Mouse (Mus musculus): ENCODE results near the gene Sbf1. TPM values are rescaled to one million over a fixed set of nuclear protein-coding genes. Genes with fewer than 3 reads are reported as not detected.

Gene Sbf1
- polyA plus RNA-seq, 1 experiment from 2014 or later: 52.2 TPM

DNA sequence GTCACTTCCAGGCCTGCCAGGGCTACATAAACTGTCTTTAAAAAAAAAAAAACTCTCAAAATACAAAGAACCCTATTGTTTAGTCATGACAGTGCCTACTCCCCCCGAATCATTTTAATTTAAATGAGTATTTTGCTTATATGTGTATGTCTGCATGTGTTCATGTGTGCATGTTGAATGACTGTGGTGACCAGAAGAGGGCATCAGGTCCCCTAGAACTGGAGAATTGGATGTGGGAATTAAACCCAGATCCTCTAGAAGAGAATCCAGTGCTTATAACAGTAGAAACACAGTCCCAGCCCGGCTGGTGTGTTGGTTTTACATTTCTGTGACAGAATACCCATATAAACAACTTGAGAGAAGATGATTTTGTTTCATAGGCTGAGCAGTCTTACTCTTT lies 74.1 kb downstream of the Sbf1 start:
- H3K27me3 ChIP-seq (replicated peaks; ENCODE audit: control insufficient read depth, insufficient read depth, low read length): no peaks in the 10 kb centered on the region
- H3K27ac ChIP-seq (ENCODE audit: low read depth, low read length): no peak overlapping the region
- peaks cover 5% of the 10 kb centered on the region; the same call in 1 of the 2 replicates for H3K36me3 ChIP-seq (ENCODE audit: control insufficient read depth, insufficient read depth, low read length)
- DNase-seq (ENCODE audit: low spot score) (no peak), ATAC-seq (replicated peaks; ENCODE audit: low FRiP score) (no peak)
- H3K4me1 ChIP-seq (replicated peaks; ENCODE audit: control insufficient read depth, insufficient read depth, low read length): peaks cover 4% of the 10 kb centered on the region; the same call in 1 of the 2 replicates
- no peak overlapping the region for H3K9ac ChIP-seq (ENCODE audit: low read depth, low read length)
- WGBS: 66% methylated on average over 2 of the region's 2 CpGs
- H3K4me2 ChIP-seq: no peak overlapping the region
- H3K9me3 ChIP-seq (ENCODE audit: control insufficient read depth, low read length): no peaks in the 10 kb centered on the region
- H3K4me3 ChIP-seq (ENCODE audit: low read depth, low read length): no peak overlapping the region

DNA sequence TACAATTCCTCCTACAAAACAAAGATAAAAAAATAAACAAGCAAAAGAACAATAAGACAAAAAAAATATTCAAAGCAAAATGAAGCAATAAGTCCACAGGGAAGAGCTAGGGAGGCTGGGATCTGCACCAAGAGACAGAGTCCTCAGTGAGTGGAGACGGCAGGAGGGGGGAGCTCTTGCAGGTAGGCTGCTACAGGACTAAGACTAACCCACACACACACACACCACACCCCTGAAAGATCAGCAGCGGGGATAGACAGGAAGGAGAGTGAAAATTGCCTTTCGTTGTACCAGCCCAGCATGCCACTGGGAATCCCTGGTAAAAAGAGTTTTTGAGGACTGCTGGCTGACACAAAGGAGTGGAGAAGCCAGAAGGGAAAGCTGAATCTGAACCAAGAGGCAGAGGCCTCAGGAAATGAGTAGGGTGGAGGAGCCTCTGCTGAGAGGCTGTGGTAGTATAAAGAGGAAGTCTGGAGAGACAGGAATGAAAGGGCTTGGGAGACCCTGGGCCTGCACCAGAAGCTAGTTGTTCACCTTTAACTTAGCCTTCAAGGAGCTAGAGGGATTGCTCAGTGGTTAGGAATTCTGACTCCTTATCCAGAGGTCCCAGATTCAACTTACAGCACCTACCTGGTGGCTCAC lies 75.2 kb downstream of the Sbf1 start:
- peak; percentile 38 for DNase-seq (ENCODE audit: low spot score)
- peaks cover 4% of the 10 kb centered on the region; the same call in 1 of the 2 replicates for H3K4me1 ChIP-seq (replicated peaks; ENCODE audit: control insufficient read depth, insufficient read depth, low read length)
- peak; percentile 70 for ATAC-seq (replicated peaks; ENCODE audit: low FRiP score)
- H3K9me3 ChIP-seq (ENCODE audit: control insufficient read depth, low read length): no peaks in the 10 kb centered on the region
- peaks cover 5% of the 10 kb centered on the region; the same call in 1 of the 2 replicates for H3K36me3 ChIP-seq (ENCODE audit: control insufficient read depth, insufficient read depth, low read length)
- no peak overlapping the region for H3K4me3 ChIP-seq (ENCODE audit: low read depth, low read length)
- no peak overlapping the region; the same call in 1 of the 2 replicates for H3K27ac ChIP-seq (ENCODE audit: low read depth, low read length)
- H3K4me2 ChIP-seq: peak overlapping the region; percentile 19; the same call in 1 of the 2 replicates
- H3K9ac ChIP-seq (ENCODE audit: low read depth, low read length): peak overlapping the region; percentile 26; the same call in 1 of the 2 replicates
- H3K27me3 ChIP-seq (replicated peaks; ENCODE audit: control insufficient read depth, insufficient read depth, low read length): no peaks in the 10 kb centered on the region
- WGBS: 36% methylated on average over 3 of the region's 3 CpGs

Small RNA genes lying within 50 kb of the gene (microRNA-seq; reads per million reads assigned to microRNA genes)
- gene Mir6959 (ENCODE audit: borderline number of aligned reads): 3.2 reads per million

Other genes with a start within 250 kb of the Sbf1 start
- gene Trabd, start 240.2 kb downstream of the Sbf1 start, polyA plus RNA-seq (2014; fragmentation: Nextera tagmentation; extraction: Ambion mirVana): 33.5 and 34.8 TPM in 2 replicates
- gene Selenoo, start 226.2 kb downstream of the Sbf1 start, polyA plus RNA-seq (2014; fragmentation: Nextera tagmentation; extraction: Ambion mirVana): 12.6 and 16.3 TPM in 2 replicates
- gene Tubgcp6, start 192.2 kb downstream of the Sbf1 start, polyA plus RNA-seq (2014; fragmentation: Nextera tagmentation; extraction: Ambion mirVana): 18.4 and 21.8 TPM in 2 replicates
- 21.1 and 22.7 TPM in 2 replicates for gene Hdac10, start 186.6 kb downstream of the Sbf1 start, polyA plus RNA-seq (2014; fragmentation: Nextera tagmentation; extraction: Ambion mirVana)
- 3.8 and 4.8 TPM in 2 replicates for gene Mapk12, start 174.6 kb downstream of the Sbf1 start, polyA plus RNA-seq (2014; fragmentation: Nextera tagmentation; extraction: Ambion mirVana)
- gene Mapk11, start 165.7 kb downstream of the Sbf1 start, polyA plus RNA-seq (2014; fragmentation: Nextera tagmentation; extraction: Ambion mirVana): 3.3 and 4.4 TPM in 2 replicates
- gene Plxnb2, start 134.5 kb downstream of the Sbf1 start, polyA plus RNA-seq (2014; fragmentation: Nextera tagmentation; extraction: Ambion mirVana): 70.5 and 78.3 TPM in 2 replicates
- 9.5 and 10.5 TPM in 2 replicates for gene Dennd6b, start 118.8 kb downstream of the Sbf1 start, polyA plus RNA-seq (2014; fragmentation: Nextera tagmentation; extraction: Ambion mirVana)
- 25.0 and 31.6 TPM in 2 replicates for gene Ppp6r2, start 103.8 kb downstream of the Sbf1 start, polyA plus RNA-seq (2014; fragmentation: Nextera tagmentation; extraction: Ambion mirVana)
- gene Adm2, start 7.4 kb upstream of the Sbf1 start, polyA plus RNA-seq (2014; fragmentation: Nextera tagmentation; extraction: Ambion mirVana): 6.6 and 7.0 TPM in 2 replicates
- gene Miox, start 19.1 kb upstream of the Sbf1 start, polyA plus RNA-seq (2014; fragmentation: Nextera tagmentation; extraction: Ambion mirVana): 2.0 and 2.7 TPM in 2 replicates
- 44.1 and 46.0 TPM in 2 replicates for gene Lmf2, start 40.3 kb upstream of the Sbf1 start, polyA plus RNA-seq (2014; fragmentation: Nextera tagmentation; extraction: Ambion mirVana)
- 163 TPM in 2 replicates for gene Ncaph2, start 40.4 kb upstream of the Sbf1 start, polyA plus RNA-seq (2014; fragmentation: Nextera tagmentation; extraction: Ambion mirVana)
- gene Sco2, start 58.5 kb upstream of the Sbf1 start, polyA plus RNA-seq (2014; fragmentation: Nextera tagmentation; extraction: Ambion mirVana): 8.1 and 9.7 TPM in 2 replicates
- gene Tymp, start 61.7 kb upstream of the Sbf1 start, polyA plus RNA-seq (2014; fragmentation: Nextera tagmentation; extraction: Ambion mirVana): 1.5 and 1.8 TPM in 2 replicates
- gene Odf3b, start 64.0 kb upstream of the Sbf1 start, polyA plus RNA-seq (2014; fragmentation: Nextera tagmentation; extraction: Ambion mirVana): 0.43 and 0.71 TPM in 2 replicates
- not detected in 2 replicates for gene Klhdc7b, start 69.6 kb upstream of the Sbf1 start, polyA plus RNA-seq (2014; fragmentation: Nextera tagmentation; extraction: Ambion mirVana)
- not detected in 2 replicates for gene Syce3, start 95.2 kb upstream of the Sbf1 start, polyA plus RNA-seq (2014; fragmentation: Nextera tagmentation; extraction: Ambion mirVana)
- 3.5 and 3.9 TPM in 2 replicates for gene Cpt1b, start 110.6 kb upstream of the Sbf1 start, polyA plus RNA-seq (2014; fragmentation: Nextera tagmentation; extraction: Ambion mirVana)
- gene C730034F03Rik, start 114.3 kb upstream of the Sbf1 start, polyA plus RNA-seq (2014; fragmentation: Nextera tagmentation; extraction: Ambion mirVana): 2.0 and 2.8 TPM in 2 replicates
- gene Gm44502, start 114.4 kb upstream of the Sbf1 start, polyA plus RNA-seq (2014; fragmentation: Nextera tagmentation; extraction: Ambion mirVana): not detected in 2 replicates
- gene Chkb, start 114.6 kb upstream of the Sbf1 start, polyA plus RNA-seq (2014; fragmentation: Nextera tagmentation; extraction: Ambion mirVana): 43.5 and 47.5 TPM in 2 replicates
- 0.26 and 0.36 TPM in 2 replicates for gene Mapk8ip2, start 138.6 kb upstream of the Sbf1 start, polyA plus RNA-seq (2014; fragmentation: Nextera tagmentation; extraction: Ambion mirVana)
- 8.6 and 9.0 TPM in 2 replicates for gene Arsa, start 162.1 kb upstream of the Sbf1 start, polyA plus RNA-seq (2014; fragmentation: Nextera tagmentation; extraction: Ambion mirVana)
- 1.1 and 1.7 TPM in 2 replicates for gene Shank3, start 184.3 kb upstream of the Sbf1 start, polyA plus RNA-seq (2014; fragmentation: Nextera tagmentation; extraction: Ambion mirVana)

Data from liver, embryonic 11.5 days (tissue).